Mouse (Mus musculus) right cerebral cortex, postnatal 14 days (tissue): ENCODE measurements at regions not wholly inside any gene's neighbourhood (a gene's known extent, or its start where the extent isn't known, plus 50 kb on each side); places are given as distances from the start of the nearest gene placed in this dataset.

ENCODE experiments used
- DNase-seq: peaks from one replicate; pipeline ENCODE4 v3.0.0; 2022

- DNase-seq: no peak
Measured at GRCm38 (mm10) chr12:90946528-90946918, 208.3 kb upstream of the Dio2 start.

- no peak for DNase-seq
Measured at GRCm38 (mm10) chr12:90945743-90946527, 207.7 kb upstream of the Dio2 start.

DNA sequence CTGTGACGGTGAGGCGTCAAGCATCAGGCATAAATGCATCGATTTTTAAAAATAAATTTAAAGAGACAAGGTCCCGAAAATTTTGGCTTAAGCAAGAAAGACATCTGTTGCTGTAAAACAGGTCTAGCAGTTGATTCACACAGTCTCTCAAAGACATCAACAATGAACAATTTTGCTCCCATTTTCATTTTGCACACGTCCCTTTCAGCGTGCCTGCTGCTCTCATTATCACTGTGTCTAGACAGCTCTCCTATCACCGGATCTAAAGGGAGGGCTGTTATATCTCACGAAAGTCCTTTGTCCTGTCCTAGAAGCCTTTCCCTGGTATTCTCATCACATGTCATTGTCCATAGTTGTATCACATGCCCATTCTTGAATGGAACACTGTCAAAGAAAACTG lies 194.4 kb upstream of the Dio2 start:
- no peak for DNase-seq

DNA sequence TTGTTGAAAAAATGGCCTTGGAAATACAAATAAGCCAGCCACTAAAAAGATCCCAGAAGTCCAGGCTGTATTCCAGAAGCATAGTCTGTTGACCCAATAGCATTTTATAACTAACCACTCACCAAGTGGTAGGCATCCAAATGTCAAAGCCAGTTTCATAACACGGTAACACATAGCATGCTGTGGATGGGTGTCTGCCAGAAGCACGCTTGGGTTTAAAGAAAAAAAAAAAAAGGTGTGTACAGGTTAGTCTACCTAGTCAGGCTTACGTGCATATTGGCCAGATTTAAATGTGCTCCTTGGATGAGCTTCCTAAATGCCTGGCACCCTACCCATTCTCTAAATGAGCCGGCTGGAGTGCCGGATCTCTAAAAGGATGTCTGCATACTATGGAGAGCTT lies 194.0 kb upstream of the Dio2 start:
- no peak for DNase-seq

- no peak for DNase-seq
Measured at GRCm38 (mm10) chr12:90930091-90930715, 192.0 kb upstream of the Dio2 start.

DNA sequence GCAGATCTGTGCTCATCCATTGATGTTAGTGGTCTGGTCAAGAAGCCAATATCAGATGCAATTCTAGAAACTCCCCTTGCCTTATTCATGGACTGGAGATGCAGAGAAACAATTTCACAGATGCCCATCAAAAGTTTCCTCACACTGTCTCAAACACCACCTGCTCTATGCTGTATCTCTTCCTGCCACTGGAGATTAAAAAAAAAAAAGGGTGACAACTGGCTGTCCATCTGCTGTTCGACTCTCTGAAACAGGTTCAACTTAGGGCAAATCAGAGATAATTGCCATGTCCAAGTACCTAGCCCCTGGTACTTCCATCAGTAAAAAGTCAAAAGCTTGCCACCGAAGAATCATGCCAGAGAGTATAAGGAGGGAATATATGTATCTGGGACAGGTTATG lies 185.4 kb upstream of the Dio2 start:
- DNase-seq: no peak

DNA sequence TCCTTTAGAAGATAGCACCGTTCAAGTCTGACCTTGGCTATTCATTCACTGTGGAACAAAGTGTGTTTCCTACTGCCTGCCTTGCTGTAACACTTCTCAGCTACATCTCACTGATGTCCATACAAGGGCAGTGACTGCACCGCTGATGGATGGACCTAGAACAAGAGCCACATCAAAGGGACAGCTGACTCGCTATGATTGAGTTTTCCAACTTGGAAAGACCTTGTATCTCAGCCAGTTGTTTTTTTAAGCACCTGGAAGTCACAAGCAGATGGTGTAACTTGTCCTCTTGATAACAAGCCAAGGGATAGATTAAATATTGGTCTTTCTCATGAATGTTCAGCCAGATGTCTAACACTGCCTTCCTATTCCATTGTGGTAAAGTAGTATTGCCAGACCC lies 184.9 kb upstream of the Dio2 start:
- no peak for DNase-seq

DNA sequence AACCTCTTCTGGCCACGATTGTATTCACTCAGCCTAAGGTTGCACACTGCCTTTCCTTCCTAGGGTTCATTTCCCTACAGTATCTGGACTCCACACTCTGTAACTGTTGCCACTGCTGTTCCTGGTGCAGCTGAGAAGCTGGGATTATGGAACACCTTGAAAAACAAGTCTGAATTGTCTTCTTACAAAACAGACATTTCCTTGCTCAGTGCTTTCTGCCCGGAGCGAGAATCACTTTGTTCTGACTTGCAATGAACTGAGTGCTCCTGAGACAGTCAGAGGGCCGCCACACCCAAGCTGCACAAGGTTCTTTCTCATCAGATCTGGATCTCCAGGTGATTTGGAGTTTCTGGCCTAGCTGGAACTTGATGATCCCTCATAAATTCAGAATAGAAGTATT lies 183.0 kb upstream of the Dio2 start:
- no peak for DNase-seq

DNA sequence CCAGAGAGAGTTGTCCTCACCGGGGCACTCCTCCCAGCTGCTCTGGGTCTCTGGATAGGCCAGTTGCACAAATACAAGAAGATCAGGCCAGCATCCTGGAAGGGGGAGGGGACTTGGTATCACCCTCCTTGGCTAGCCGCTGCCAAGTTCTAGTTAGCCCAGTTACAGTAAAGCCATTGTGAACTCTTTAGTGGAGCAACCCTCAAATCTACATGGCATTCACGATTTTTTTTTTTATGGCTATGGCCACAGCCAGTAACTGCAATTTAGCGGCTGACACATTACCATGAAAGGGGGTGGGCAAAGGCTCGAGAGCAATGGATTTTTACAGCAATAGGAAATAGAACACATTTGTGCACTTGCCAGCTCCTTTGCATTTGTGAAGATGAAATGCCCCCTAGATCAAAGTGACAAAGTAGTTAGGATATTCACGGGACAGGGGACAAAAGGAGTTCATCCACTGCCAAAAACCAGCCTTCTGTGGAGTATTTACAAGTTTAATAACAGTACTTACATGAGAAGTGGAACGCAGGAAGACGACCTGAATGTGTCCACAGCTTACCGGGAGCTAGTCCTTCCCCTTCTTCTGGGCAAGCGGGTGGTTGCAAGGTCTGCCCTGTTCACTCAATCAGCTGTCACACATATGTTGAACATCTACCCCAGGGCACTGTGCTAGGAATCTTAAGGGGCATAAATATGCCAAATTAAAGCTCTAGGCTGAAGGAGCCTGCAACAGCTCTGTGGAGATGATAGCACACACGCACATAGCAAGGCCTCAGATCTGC lies 177.9 kb upstream of the Dio2 start:
- DNase-seq: peak; percentile 22

DNA sequence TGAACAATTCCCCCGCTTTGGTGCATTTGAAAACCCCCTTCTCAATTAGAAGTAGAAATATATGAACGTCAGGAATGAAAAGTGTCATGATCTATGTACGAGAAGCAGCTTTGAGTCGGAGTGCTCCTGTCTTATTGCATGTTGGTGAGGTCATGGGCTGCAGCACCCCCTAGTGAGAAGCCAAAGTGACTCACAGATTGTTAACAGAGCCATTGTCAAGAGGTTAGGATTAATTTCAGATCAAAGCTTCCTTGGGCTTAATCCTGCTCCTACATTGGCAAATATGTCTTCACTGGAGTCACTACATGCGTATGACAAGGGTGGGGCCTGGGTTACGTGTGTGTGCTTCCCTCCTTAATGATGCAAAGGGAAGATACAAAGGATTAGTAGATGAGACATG lies 165.8 kb upstream of the Dio2 start:
- no peak for DNase-seq

- no peak for DNase-seq
Measured at GRCm38 (mm10) chr12:90893655-90894370, 155.6 kb upstream of the Dio2 start.

DNA sequence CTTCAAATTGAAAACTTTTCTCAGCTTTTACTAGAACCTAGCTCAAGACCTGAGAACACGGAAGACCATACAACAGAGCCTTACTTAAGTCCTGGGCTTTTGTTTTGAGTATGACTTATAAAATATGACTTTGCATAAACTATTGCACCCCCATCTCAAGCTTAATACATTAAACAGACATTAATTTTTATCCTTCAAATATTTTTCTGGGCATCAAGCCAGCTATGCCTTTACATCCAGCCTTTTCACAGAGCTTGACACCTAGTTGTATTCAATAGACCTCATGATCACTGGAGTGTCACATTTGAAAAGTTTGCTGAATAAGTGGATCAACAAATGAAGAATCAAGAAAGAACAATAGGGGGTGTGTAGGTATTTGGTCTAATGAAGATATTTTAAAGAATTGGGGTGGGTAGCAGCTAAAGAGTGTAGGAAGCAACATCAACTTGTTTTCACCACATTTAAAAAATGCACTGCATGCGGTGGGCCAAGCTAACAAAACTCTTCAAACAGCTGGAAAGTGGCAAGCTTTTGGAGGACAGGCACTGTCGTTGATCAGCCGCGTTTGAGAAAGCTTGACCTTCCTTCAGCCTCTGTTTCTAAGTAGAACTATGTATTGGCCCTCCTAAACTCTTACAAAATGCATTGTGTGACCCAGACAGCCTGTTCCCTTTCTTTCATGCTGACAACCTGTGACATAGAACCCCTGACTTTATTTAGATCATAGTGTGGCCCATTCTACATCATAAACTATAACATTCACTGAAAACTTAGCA lies 138.2 kb upstream of the Dio2 start:
- no peak for DNase-seq

- no peak for DNase-seq
Measured at GRCm38 (mm10) chr12:90874840-90875239, 136.6 kb upstream of the Dio2 start.

GRCm38 (mm10) chr12:90873959-90874358 lies 135.7 kb upstream of the Dio2 start:
- DNase-seq: no peak

GRCm38 (mm10) chr12:90866597-90866996 lies 128.4 kb upstream of the Dio2 start:
- no peak for DNase-seq

GRCm38 (mm10) chr12:90862632-90863031 lies 124.4 kb upstream of the Dio2 start:
- no peak for DNase-seq

DNA sequence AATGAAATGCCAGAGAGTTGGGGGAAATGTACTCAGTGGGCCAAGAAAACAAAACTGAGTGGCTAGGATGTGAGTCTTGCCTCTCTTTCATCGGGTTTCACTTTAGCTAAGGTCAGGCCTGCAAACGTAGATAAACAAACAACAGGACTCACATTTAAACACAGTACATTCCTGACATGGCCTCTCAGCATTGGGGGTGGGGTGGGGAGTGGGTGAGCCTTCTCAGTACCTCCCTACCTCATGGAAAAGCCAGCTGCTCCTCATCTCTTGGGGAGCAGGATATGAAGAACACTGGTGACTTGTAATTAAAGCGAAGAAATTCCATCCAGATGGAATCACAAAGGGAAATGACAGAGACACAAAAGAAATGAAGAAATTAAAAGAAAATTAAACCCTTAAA lies 119.5 kb upstream of the Dio2 start:
- no peak for DNase-seq

GRCm38 (mm10) chr12:90810666-90811065 lies 72.4 kb upstream of the Dio2 start:
- no peak for DNase-seq

- DNase-seq: no peak
Measured at GRCm38 (mm10) chr12:90790562-90790961, 52.3 kb upstream of the Dio2 start.
